Mouse (Mus musculus): ENCODE data around the gene Fmnl1.

The Fmnl1 gene

DNA sequence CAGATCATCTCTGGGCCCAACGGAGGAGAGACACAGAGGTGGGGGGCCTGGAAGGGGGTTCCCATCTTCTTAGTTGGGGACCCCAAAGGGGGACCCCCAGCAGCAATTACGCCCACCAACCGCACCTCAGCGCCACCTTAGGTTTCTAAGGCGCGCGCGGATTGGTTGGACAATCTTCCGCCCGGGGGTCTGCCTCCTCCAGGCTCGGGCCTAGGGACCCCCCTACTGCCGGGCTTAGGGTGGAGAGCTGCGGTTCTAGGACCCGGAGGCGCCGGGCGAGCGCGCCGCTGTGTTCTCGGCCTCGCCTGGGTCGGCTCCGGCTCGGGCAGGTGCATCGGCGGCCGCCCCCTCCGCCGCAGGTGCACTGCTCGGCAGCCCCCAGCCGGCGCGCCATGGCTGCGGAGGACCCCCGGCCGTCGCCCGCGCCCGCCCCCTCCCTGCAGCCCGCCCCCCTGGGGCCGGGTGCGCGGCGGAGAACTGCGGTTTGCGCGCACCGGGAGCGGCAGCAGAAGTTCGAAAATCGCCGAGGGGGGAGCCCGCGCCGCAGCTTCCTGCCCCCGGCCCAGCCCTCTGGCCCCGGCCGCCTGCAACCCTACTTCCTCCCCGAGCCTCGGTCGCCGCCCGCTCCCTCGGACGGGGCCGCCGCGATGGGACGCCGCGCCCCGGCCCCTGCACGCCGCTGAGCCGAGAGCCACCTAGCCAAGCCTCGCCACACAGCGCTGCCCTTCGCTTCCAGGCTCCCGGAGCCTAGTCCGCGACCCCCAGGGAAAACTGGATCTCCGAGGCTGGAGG, at the start of gene Fmnl1:
Gene Fmnl1 (plus strand): TSS at position 614 of the 792 bp plus-strand sequence.
- 2% methylated on average over 56 of the region's 84 CpGs for WGBS

GRCm38 (mm10) chr11:103131701-103132575, 39.0 kb upstream of the Fmnl1 start, which contains the start of gene Hexim2:
TSS of gene Hexim2 (plus strand) at chr11:103132429.
- WGBS = under 1% methylated on average over 39 of the region's 39 CpGs

DNA sequence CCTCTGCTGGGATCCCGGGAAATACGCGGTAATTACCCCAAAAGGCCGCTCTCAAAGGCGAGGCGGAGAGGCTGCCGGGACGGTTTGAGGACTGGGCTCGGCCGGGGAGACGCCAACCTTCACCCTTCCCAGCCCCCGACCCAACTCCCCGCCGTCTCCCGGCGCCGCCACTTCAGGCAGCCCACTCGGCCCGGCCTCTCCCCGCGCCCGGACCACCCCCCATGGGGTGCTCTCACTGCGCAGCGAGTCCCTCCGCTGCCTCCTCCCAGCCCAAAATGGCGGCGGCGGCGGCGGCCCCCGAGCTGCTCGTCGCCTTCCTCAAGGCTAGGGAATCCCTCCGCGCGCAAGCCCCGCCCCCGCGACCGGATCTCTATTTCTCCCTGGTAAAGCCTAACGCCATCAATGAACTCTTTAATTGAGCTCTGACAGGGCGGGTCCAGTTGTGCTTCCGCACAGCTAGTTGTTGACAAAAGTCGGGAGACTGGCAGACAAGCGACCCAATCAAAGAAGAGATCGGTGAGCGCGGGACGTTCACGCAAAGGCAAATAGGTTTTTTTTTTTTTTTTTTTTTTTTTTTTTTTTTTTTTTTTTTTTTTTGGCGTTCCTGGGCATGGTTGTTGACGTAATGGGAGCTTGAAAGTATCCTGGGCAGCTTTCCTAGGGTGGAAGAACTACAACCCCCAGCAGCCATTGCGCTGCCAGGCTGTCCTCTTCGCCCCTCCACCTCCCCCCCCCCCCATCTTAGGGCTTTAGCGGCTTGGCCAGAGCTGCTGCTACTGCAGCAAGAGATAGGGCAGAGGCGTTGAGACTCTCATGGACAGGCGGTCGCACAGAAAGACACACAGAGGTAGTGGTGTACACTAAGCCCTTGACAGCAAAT, 38.1 kb upstream of the Fmnl1 start:
- under 1% methylated on average over 58 of the region's 58 CpGs for WGBS

DNA sequence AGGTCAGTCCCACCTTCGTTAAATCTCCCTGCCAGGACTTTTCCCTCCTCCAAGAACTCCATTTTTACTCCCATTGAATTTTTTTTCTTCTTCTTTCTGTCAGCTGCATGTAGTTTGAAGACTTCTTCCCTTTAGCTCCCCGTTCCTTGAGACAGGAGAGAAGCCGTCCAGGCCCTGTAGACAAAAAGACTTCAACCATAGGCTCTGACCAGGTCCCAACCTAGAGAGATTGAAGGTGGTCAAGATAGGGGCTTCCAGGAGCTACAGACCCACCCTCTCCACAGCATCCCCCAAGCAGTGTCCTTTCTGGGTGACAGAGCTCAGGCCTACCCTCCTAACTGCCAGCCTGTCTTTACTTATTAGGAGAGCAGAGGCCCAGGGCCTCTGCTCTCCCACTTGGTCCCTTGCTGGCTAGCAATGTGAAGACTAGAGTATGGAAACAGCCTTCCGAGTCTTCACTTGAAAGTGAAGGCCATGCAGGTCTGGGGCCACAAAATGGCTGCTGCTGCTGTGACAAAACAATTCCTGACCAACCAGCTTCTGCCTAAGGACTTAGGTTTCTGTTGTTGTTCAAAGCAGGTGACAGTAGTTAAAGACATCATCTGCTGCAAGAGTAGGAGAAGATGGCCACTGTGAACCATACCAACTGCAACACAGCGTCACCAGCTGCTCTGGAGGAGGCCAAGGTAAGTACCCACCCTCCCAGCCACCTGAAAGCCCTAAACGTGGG, 37.3 kb upstream of the Fmnl1 start:
- WGBS = 40% methylated on average over 6 of the region's 6 CpGs

GRCm38 (mm10) chr11:103134221-103134620, 36.7 kb upstream of the Fmnl1 start:
- WGBS = 27% methylated on average over 3 of the region's 3 CpGs

GRCm38 (mm10) chr11:103136039-103136577, 34.8 kb upstream of the Fmnl1 start:
- 78% methylated on average over 8 of the region's 8 CpGs for WGBS

DNA sequence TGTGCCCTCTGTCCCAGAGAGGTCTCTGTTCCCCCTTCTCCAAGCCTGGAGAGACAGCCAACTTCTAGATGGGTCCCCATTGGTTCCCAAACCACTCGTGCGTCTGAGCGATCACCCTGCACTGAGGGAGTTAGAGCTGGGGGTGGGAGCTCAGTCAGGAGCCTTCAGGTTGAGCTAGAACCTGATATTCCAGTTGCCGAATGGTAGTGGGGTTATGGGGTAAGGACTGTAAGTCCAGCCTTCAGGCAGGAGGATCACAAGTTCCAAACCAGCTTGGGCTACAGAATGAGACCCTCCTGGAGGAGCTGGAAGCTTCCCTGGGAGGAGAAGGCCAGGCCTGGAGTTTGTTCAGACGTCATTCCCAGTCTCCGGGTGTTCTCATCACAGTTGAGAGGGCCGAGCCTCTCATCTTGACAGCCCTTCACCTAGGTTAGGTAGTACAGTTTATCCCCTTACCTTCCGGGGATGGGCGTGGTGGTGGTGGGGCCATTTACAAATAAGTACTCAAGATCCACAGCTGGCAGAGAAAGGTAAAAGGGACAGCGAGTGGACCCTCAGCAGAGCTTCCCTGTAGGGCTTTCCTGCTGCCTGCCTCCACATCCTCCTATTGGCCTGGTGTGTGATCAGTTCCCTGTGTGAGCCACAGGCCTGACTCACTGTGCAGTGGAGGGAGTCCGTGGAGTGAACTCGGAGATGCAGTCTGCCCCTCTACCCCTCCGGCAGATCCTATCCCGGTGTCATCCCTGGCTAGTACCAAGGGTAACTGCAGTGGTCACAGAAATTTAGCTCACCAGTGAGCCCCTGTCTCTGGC, 30.8 kb upstream of the Fmnl1 start:
- 79% methylated on average over 14 of the region's 14 CpGs for WGBS

GRCm38 (mm10) chr11:103140763-103141100, 30.2 kb upstream of the Fmnl1 start:
- 43% methylated on average over 6 of the region's 6 CpGs for WGBS

DNA sequence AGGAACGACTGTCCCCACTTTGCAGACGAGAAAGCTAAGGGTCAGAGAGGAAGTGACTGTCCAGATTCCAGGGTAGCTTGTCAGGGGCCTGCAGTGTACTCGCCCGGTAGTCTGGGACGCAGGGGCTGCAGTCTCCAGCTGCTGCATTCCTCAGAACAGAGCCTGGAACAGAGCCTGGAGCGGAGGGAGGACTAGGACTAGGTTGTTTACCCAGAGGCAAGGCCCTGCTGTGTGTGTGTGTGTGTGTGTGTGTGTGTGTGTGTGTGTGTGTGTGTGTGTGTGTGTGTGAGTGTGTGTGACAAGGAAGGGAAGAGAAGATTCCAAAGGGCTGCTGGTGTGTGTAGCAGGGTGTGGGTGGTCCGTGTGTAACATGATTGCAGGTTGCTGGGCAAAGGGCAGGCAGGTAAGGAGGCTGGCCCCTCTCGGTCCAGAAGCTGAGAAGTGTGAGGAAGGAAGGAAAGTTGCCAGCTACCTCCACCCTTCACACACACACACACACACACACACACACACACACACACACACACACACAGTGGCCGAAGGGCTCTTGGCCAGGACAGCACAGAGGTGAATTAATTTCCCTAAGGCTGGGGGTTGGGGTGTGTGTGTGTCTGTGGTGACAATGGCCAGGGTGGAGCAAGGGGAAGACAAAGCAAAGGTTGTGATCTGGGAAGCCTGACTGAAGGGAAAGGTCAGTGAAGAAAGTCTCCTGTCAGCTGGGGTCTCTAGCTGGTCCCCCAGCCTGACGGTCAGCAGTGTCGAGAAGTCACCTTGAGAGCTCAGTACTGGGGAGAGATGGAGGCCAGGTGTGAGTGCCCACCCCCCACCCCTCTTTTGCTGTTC, 29.6 kb upstream of the Fmnl1 start:
- WGBS = 28% methylated on average over 11 of the region's 11 CpGs

- 24% methylated on average over 1 of the region's 1 CpGs for WGBS
Observed at GRCm38 (mm10) chr11:103141944-103142255, 29.0 kb upstream of the Fmnl1 start.

DNA sequence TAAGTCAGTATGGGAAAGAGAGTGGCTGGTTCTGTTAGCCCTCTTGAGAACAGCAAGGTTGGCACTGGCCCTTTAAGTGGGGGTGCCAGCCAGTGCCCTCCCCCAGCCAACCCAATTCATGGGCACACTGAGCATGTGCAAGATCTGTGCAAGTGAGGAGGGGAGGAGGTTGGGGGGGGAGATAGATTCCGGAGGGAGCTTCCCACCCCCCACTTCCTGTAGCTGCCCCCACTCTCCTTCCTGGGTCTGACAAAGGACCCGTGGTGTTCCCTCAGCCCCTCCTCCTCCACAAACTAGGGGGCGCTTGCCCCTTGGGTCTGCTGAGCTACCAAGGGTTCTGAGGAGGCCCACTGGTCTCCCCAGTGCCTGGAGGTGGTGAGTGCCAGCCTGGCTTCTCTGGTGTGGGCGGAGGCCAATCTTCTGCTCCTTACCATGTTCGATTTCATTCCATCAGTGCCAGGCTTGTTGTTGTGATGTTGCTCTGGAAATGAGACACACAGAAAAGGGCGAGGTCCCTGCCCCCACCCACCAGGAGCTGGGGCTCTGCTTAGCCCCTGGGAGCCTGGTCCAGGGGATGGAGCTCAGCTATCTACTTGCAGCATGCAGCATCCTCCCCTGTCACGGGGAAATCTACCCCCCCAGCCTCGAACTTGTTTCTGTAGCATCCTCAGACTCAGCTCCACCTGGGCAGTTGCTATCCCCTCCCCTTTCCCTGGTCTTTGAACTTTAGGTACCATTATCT, 28.3 kb upstream of the Fmnl1 start:
- whole genome bisulfite sequencing = 14% methylated on average over 8 of the region's 8 CpGs

DNA sequence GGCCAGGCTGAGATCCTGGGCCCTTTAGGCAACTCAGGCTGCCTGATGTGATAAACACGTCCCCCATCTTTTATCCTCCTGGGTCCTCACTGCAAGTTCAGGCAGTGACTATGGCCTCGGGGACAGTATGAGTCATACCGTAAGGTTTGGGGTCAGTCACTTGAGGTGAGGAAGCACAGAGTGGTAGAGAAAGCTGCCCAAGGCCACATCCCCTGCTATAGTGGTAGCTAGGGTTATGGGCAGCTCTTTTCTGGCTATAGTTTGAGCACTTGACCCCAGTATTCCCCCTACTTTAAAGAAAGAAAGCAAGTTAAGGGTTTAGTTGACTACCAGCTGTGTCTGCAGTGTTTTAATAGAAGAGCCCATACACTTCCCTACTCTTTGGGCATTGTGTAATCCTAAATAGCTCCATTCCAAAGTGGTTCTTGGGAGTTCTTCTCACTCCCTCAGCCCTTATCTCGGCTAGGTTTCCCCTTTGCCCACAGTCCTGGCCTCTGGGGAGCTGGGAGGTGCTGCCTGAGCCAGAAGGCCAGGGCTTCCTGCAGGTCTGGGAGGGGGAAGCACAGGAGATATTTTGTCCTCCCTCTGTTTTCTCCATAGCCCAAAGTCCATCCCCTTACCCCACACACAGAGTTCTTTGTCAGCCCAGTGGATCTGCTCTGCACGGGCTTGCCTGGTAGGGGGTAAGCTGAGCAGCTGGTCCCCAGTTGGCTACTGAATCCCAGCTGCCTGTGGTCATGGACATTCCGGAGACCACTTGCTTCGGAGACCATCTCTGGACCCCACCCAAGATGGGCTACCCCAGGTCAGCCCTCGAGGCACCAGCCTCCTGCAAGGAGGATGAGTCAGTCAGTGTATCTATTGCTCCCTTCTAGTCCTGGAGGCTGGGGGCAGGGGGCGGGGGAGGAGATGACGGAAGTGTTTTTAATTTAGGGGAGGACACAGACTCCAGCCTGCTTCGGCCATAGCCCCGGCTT, 26.3 kb upstream of the Fmnl1 start:
- 61% methylated on average over 12 of the region's 12 CpGs for WGBS

GRCm38 (mm10) chr11:103146386-103146785, 24.5 kb upstream of the Fmnl1 start:
- 86% methylated on average over 4 of the region's 4 CpGs for WGBS

DNA sequence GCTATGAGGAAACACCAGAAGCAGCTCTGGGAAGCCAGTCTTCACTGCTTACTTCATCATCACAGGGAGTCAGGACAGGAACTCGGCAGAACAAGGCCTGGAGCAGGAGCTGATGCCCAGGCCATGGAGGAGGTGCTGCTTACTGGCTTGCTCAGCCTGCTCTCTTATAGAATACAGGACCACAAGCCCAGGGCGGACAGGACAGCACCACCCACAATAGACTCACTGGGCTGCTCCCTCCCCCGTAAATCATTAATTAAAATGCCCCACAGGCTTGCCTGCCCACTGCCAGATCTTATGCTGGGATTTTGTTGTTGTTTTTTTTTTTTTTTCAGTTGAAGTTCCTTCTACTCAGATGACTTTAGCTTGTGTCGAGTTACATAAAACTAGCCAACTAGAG, 23.1 kb upstream of the Fmnl1 start:
- WGBS = 80% methylated on average over 4 of the region's 4 CpGs

DNA sequence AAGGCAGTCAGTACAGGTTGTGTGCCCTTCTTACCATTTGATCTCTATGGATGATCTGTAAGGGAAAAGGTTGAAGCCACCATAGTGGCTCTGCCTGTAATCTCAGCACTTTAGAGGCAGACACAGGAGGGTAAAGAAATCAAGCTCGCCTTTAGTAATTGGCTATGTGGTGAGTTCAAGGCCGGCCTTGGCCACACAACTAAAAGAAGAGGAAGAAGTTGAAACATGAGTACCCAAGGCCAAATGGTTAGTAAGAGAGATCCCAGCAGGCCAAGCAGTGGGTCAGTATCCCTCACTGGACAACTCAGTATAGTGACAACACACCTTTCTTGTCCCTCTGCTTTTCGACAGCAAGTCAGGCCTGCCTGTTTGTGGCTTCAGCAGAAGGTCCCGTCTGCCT, 21.1 kb upstream of the Fmnl1 start:
- 97% methylated on average over 4 of the region's 4 CpGs for WGBS

DNA sequence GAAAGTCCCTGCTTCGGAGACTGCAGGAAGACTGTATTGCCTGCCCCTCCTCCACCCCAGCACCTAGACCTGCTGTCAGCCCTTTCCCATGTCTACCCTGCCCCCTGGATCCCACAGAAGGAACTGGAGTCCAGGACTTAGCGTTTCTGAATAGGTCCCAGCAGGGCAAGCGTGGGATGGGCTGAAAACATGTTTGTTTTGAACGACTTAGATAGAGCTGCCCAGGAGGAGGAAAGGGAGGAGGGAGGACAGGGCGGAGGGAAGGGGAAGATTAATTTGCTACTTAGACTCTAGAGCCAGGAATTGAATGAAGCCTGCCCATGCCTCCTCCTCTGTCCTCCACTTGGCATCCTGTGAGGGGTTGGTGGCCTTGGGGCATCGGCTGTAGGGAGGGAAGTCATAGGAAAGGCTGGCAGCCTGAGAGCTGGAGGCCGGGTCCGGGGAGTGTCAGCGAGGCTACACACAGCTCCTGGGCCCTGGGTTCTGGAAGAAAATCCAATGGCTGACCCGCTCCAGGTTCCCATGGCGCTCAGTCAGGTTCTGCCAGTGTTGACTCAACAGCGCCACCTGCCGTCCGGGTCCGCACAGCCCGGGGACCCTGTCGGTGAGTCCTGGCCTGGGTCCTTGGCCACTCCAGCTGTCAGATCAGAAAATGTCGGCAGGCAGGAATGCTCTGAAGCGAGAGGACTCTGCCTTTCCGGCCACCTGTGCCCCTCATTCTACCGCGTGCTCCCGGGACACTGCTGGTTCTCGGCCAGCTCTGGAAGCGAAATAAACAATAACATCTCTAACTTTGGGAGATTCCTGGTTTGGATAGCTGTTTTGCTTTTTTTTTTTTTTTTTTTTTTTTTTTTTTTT, 12.1 kb upstream of the Fmnl1 start:
- WGBS = 5% methylated on average over 25 of the region's 25 CpGs

Data from cerebral cortex, adult 2 months (tissue).